Mouse (Mus musculus) testis, adult 2 months (tissue): Measurements from ENCODE around the gene Hrct1.

Source experiments
- CTCF ChIP-seq: fragments of 200-500 bp; IDR thresholded peaks from 2 replicates; pipeline ENCODE4 v1.5.1; 2012; ENCODE audit warnings: low read depth, mild to moderate bottlenecking, inconsistent platforms, low read length, moderate library complexity; ENCODE audit not compliant: control insufficient read depth, insufficient read depth, insufficient replicate concordance
- POLR2A ChIP-seq: fragments of 200-500 bp; IDR thresholded peaks from 2 replicates; pipeline ENCODE4 v1.6.1; 2012; ENCODE audit warnings: low read depth, mild to moderate bottlenecking, inconsistent platforms, low read length, moderate library complexity; ENCODE audit not compliant: control insufficient read depth

GRCm38 (mm10) chr4:43709869-43710268 is 17.1 kb upstream of the Hrct1 start, which contains the start of gene Olfr71:
- TF ChIP-seq CTCF (no peak), POLR2A (no peak)
